Mouse (Mus musculus): ENCODE data around the gene Gm9903. TPM values are rescaled to one million over a fixed set of nuclear protein-coding genes. Genes with fewer than 3 reads are reported as not detected.

Gm9903 gene
- polyA plus RNA-seq, 1 experiment from 2014 or later, result 0.79 TPM

DNA sequence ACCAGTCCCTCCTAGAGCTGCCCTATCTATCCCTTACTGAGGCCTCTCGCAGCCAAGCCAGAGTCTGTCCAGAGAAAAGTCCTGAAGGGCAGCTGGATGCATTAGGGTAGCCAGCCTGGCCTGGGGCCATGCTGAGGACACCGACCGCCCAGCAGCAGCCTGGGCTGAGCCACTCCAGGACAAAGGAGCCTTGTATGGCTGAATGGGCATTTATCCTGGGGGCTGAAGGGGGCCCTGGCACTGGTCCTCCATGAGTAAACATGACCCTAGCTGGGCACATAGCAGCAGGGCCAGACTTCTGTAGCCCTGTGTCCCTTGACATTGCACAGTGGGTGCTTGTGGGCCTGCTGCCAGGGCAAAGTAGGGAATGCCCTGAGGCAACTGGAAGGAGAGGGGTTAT, 44.7 kb downstream of the Gm9903 start:
- peaks cover 42% of the 10 kb centered on the region for H3K36me3 ChIP-seq
- 0 out of 2 replicates have a peak, but pooled peaks cover 4% of the 10 kb centered on the region for H3K4me1 ChIP-seq
- no peak for ATAC-seq (replicated peaks; ENCODE audit: low FRiP score)
- no peak overlapping the region for H3K27ac ChIP-seq
- H3K27me3 ChIP-seq, result no peaks in the 10 kb centered on the region
- H3K9ac ChIP-seq, result no peak overlapping the region
- no peaks in the 10 kb centered on the region for H3K9me3 ChIP-seq (replicated peaks)
- no peak overlapping the region for H3K4me3 ChIP-seq (replicated peaks)
- 80% methylated on average over 3 of the region's 3 CpGs for WGBS
- no peak overlapping the region for H3K4me2 ChIP-seq

DNA sequence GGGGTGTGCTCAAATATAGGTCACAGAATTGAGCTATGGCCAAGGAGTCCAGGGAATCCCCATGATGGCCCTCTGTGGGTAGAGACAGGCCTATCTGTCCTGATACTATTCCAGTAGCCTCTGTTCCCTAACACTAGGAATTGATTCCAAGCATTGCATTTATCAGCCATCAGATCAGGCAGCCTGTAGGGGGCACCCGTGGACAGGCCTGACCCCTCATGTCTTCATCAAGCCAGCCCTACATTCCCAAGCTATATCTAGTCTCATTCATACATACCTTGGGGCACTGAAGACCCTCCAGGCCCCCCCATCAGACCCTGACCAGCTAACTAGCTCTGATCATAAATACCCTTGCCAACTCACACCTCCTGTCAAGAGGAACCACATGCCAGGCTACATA, 46.2 kb downstream of the Gm9903 start:
- peaks cover 27% of the 10 kb centered on the region for H3K36me3 ChIP-seq
- ATAC-seq (replicated peaks; ENCODE audit: low FRiP score), result peak; percentile 54; the same call in 1 of the 2 replicates
- 0% methylated on average over 1 of the region's 1 CpGs for WGBS

DNA sequence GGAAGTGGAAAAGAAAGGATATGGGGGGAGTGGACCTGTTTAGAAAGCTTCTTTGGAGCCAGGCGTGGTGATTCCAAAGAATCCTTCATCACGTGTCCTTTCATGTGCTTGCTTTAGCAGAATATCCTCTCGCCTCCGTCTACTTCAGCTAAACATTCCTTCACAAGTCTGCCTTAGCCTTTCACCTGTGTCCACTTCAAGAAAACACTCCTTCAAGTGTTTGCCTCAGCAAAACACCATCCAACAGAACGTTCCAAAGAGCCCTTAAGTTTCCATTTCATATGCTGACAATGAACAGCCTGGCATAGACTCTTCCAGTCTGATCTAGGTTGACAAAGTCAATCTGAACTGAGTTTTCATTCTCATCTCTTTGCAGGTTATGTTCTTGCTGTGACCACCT, 48.5 kb downstream of the Gm9903 start:
- Histone ChIP-seq H3K27me3 (no peaks in the 10 kb centered on the region), H3K9me3 (replicated peaks) (no peaks in the 10 kb centered on the region), H3K27ac (no peak overlapping the region), H3K4me3 (replicated peaks) (no peak overlapping the region), H3K36me3 (peaks cover 5% of the 10 kb centered on the region), H3K4me2 (no peak overlapping the region), H3K4me1 (0 out of 2 replicates have a peak, but pooled peaks cover 4% of the 10 kb centered on the region), H3K9ac (no peak overlapping the region)
- no peak for ATAC-seq (replicated peaks; ENCODE audit: low FRiP score)
- 84% methylated on average over 5 of the region's 5 CpGs for WGBS

More for the DNA sequence above, 46.2 kb downstream of the Gm9903 start:
- Histone ChIP-seq H3K9ac (no peak overlapping the region), H3K9me3 (replicated peaks) (no peaks in the 10 kb centered on the region), H3K4me2 (no peak overlapping the region), H3K4me1 (0 out of 2 replicates have a peak, but pooled peaks cover 4% of the 10 kb centered on the region), H3K27ac (no peak overlapping the region), H3K4me3 (replicated peaks) (no peak overlapping the region), H3K27me3 (no peaks in the 10 kb centered on the region)

GRCm38 (mm10) chr5:33681044-33681443, 51.3 kb downstream of the Gm9903 start:
- 52% methylated on average over 3 of the region's 3 CpGs for WGBS
- H3K27me3 ChIP-seq, result no peaks in the 10 kb centered on the region
- no peak overlapping the region for H3K27ac ChIP-seq
- H3K9ac ChIP-seq, result no peak overlapping the region
- H3K4me3 ChIP-seq (replicated peaks), result no peak overlapping the region
- H3K9me3 ChIP-seq (replicated peaks), result no peaks in the 10 kb centered on the region
- no peaks in the 10 kb centered on the region for H3K36me3 ChIP-seq
- no peak for ATAC-seq (replicated peaks; ENCODE audit: low FRiP score)
- H3K4me1 ChIP-seq, result peaks cover 5% of the 10 kb centered on the region; the same call in 1 of the 2 replicates
- no peak overlapping the region for H3K4me2 ChIP-seq

Other genes starting within 250 kb of the Gm9903 start
- gene Nkx1-1, start 195.9 kb upstream of the Gm9903 start, polyA plus RNA-seq (2015; fragmentation: Nextera tagmentation; extraction: Ambion mirVana), result not detected in 2 replicates
- gene Fam53a, start 290 bp upstream of the Gm9903 start, polyA plus RNA-seq (2015; fragmentation: Nextera tagmentation; extraction: Ambion mirVana), result 54.5 and 60.4 TPM in 2 replicates
- gene Slbp, start 22.6 kb downstream of the Gm9903 start, polyA plus RNA-seq (2015; fragmentation: Nextera tagmentation; extraction: Ambion mirVana), result 238 and 247 TPM in 2 replicates
- 192 and 195 TPM in 2 replicates for gene Tacc3, start 28.2 kb downstream of the Gm9903 start, polyA plus RNA-seq (2015; fragmentation: Nextera tagmentation; extraction: Ambion mirVana)
- gene Tmem129, start 28.5 kb downstream of the Gm9903 start, polyA plus RNA-seq (2015; fragmentation: Nextera tagmentation; extraction: Ambion mirVana), result 37.4 and 37.5 TPM in 2 replicates
- gene Fgfr3, start 91.7 kb downstream of the Gm9903 start, polyA plus RNA-seq (2015; fragmentation: Nextera tagmentation; extraction: Ambion mirVana), result 16.2 and 17.4 TPM in 2 replicates
- gene Letm1, start 152.9 kb downstream of the Gm9903 start, polyA plus RNA-seq (2015; fragmentation: Nextera tagmentation; extraction: Ambion mirVana), result 45.7 and 48.4 TPM in 2 replicates
- 45.2 and 45.4 TPM in 2 replicates for gene Nsd2, start 190.8 kb downstream of the Gm9903 start, polyA plus RNA-seq (2015; fragmentation: Nextera tagmentation; extraction: Ambion mirVana)